Mouse (Mus musculus) spleen, postnatal 10 days (tissue): ENCODE data around the gene Aldh1l1.

Experiments used
- DNase-seq, 2 experiments: peaks; one replicate each; pipeline ENCODE4 v3.0.0; 2021 to 2022; ENCODE audit warnings: low spot score in 2 of 2

Gene Aldh1l1

GRCm38 (mm10) chr6:90507443-90507842 is 21.2 kb downstream of the Aldh1l1 start:
- no peak for DNase-seq

GRCm38 (mm10) chr6:90508197-90508624 is 22.0 kb downstream of the Aldh1l1 start:
- no peak for DNase-seq

- DNase-seq: no peak
Observed at GRCm38 (mm10) chr6:90509085-90509484, 22.9 kb downstream of the Aldh1l1 start.

GRCm38 (mm10) chr6:90512416-90512815 is 26.2 kb downstream of the Aldh1l1 start:
- no peak for DNase-seq

GRCm38 (mm10) chr6:90513074-90513856 is 27.0 kb downstream of the Aldh1l1 start:
- no peak for DNase-seq

- DNase-seq: no peak
Observed at GRCm38 (mm10) chr6:90514369-90514768, 28.1 kb downstream of the Aldh1l1 start.

- peak; percentile 38 to 75 for DNase-seq
Observed at GRCm38 (mm10) chr6:90514883-90515405, 28.7 kb downstream of the Aldh1l1 start.

- DNase-seq: no peak
Observed at GRCm38 (mm10) chr6:90518892-90519291, 32.7 kb downstream of the Aldh1l1 start.

GRCm38 (mm10) chr6:90519375-90519774 is 33.1 kb downstream of the Aldh1l1 start:
- DNase-seq: no peak

- DNase-seq: no peak
Observed at GRCm38 (mm10) chr6:90526406-90526805, 40.2 kb downstream of the Aldh1l1 start.

- DNase-seq: no peak
Observed at GRCm38 (mm10) chr6:90529461-90530046, 43.3 kb downstream of the Aldh1l1 start.

- DNase-seq: no peak
Observed at GRCm38 (mm10) chr6:90532575-90533190, 46.5 kb downstream of the Aldh1l1 start.

- DNase-seq: no peak
Observed at GRCm38 (mm10) chr6:90533505-90533904, 47.3 kb downstream of the Aldh1l1 start.

GRCm38 (mm10) chr6:90534701-90535475 is 48.7 kb downstream of the Aldh1l1 start:
- DNase-seq: no peak

GRCm38 (mm10) chr6:90536824-90537223 is 50.6 kb downstream of the Aldh1l1 start:
- no peak for DNase-seq

GRCm38 (mm10) chr6:90537941-90538340 is 51.7 kb downstream of the Aldh1l1 start:
- DNase-seq: peak; percentile 55 to 78

GRCm38 (mm10) chr6:90539271-90539670 is 53.0 kb downstream of the Aldh1l1 start:
- DNase-seq: no peak

- DNase-seq: no peak
Observed at GRCm38 (mm10) chr6:90540520-90540919, 54.3 kb downstream of the Aldh1l1 start.

- no peak for DNase-seq
Observed at GRCm38 (mm10) chr6:90541367-90541772, 55.1 kb downstream of the Aldh1l1 start.

- no peak for DNase-seq
Observed at GRCm38 (mm10) chr6:90544433-90544832, 58.2 kb downstream of the Aldh1l1 start.

- no peak for DNase-seq
Observed at GRCm38 (mm10) chr6:90546274-90546673, 60.0 kb downstream of the Aldh1l1 start.

- no peak for DNase-seq
Observed at GRCm38 (mm10) chr6:90547041-90547440, 60.8 kb downstream of the Aldh1l1 start.
